Mouse (Mus musculus): Measurements from ENCODE around the gene Myo1d.

The Myo1d gene

GRCm38 (mm10) chr11:80779527-80780344 is at the start of gene Myo1d:
TSS of gene Myo1d (minus strand) at chr11:80780025.
- in situ Hi-C loops (cut with MboI; ENCODE audit: low pct_unique_long_range_greater_than_20kb in 1 of 2, low sequenced_read_pairs in 2 of 2, unreplicated experiment in 1 of 2): no loop called here

- in situ Hi-C loops (cut with MboI; ENCODE audit: low pct_unique_long_range_greater_than_20kb in 1 of 2, low sequenced_read_pairs in 2 of 2, unreplicated experiment in 1 of 2): no loop called here
Observed at GRCm38 (mm10) chr11:80821794-80822193, 42.0 kb upstream of the Myo1d start.

DNA sequence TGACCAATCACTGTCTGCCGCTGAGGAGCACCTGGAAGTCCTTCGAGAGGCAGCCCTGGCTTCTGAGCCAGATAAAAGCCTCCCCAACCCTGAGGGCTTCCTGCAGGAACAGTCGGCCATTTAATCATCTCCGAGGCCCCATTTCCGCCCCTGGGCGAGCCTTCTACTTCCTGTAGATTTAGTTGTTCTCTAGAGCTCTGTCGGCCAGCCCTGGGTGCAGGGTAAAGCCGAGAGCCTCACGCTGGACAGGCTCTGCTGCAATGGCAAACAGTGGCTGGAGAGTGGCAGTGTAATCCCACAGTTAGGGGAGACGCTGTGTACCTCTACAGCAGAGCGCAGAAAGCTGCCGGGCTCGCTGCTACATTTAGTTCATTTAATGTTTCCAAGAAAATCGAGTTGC is 41.5 kb upstream of the Myo1d start:
- in situ Hi-C loops (cut with MboI; ENCODE audit: low pct_unique_long_range_greater_than_20kb in 1 of 2, low sequenced_read_pairs in 2 of 2, unreplicated experiment in 1 of 2): no loop called here

DNA sequence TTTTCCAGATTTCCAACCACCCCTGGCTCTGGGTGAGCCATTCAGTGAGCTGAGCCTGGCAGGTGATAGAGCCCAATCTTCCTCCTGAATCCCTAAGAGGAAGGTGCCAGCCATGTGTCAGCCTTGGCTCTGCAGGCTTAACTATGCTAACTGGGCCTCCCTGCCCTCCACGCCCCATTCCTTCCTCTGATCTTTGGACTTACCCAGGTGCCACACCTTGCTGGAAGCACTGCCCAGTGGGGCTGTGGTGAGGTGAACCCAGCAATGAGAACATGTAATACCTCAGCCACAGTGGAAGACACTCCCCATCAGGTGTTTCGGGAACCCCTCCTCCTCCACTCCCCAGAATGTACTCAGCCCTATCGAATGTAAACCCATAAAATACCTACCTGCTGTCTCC is 40.3 kb upstream of the Myo1d start:
- in situ Hi-C loops (cut with MboI; ENCODE audit: low pct_unique_long_range_greater_than_20kb in 1 of 2, low sequenced_read_pairs in 2 of 2, unreplicated experiment in 1 of 2): no loop called here

DNA sequence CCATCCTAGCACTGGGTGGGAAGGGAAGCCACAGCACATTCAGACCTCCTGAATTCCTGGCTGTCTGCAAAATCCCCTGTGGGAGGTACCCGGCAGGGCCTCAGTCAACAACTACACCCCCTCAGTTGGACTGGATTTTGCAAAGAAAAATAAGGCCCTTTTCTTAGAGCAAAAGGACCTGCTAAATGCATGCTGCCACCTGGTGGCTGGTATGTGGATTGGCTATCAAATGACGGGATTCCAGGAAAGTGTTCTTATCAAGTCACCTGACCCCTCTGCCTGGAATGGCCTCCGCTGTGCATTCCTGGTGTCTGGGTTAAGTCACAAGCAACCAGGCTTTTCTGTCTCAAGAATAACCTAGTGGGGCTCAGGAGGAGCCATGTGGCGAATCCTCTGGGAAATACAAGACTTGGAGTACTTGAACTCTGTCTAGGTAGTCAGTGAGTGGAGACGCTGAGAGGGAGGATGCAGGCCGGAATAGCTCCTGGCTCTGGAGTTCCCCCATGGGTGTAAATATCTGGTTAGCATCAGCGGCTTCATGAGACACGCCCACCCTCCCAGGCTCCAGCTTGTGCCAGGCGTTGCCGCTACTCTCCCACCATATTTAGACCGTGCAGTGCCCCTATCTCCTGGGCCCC is 38.4 kb upstream of the Myo1d start:
- in situ Hi-C loops (cut with MboI; ENCODE audit: low pct_unique_long_range_greater_than_20kb in 1 of 2, low sequenced_read_pairs in 2 of 2, unreplicated experiment in 1 of 2): no loop called here

DNA sequence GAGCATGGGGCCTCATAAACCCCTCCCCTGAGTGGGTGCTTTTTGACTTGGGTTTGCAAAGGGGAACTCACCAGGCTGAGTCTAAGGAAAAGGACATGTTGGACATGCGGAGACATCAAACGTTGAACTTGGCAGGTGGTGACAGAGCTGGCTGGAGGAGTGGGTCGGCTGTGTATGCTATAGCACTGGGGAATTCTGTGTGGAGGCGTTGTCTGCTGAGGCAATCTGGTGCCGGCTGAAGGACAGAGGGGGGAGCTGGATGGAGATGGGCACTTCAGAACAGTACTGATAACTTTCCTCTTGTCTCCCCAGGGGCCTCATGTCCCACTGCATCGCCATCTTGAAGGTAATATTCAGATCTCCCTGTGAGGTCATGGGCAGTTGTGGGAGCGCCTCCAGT is 35.5 kb upstream of the Myo1d start:
- in situ Hi-C loops (cut with MboI; ENCODE audit: low pct_unique_long_range_greater_than_20kb in 1 of 2, low sequenced_read_pairs in 2 of 2, unreplicated experiment in 1 of 2): no loop called here

DNA sequence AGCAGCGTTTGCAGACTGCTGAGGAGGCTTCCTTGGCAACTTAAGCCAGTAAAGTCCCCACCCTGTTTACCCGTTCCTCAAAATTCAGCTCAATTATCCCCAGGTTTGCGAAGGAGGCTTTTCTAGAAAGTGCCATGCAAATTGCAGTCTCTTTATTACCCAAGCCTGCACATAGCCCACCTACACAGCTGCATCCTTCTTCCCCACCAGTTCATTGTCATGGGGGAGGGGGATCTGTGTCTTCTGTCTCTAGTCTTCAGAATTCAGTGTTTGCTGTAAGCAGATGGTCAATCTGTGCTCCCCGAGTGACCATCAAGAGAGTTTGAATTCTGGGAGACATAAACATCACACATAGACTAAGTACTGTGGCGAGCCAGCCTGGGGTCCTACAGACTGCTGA is 31.3 kb upstream of the Myo1d start:
- in situ Hi-C loops (cut with MboI; ENCODE audit: low pct_unique_long_range_greater_than_20kb in 1 of 2, low sequenced_read_pairs in 2 of 2, unreplicated experiment in 1 of 2): no loop called here

GRCm38 (mm10) chr11:80809993-80810821 is 30.4 kb upstream of the Myo1d start, which contains the start of gene Tmem98:
TSS of gene Tmem98 (plus strand) at chr11:80810175.
- in situ Hi-C loops (cut with MboI; ENCODE audit: low pct_unique_long_range_greater_than_20kb in 1 of 2, low sequenced_read_pairs in 2 of 2, unreplicated experiment in 1 of 2): no loop called here

DNA sequence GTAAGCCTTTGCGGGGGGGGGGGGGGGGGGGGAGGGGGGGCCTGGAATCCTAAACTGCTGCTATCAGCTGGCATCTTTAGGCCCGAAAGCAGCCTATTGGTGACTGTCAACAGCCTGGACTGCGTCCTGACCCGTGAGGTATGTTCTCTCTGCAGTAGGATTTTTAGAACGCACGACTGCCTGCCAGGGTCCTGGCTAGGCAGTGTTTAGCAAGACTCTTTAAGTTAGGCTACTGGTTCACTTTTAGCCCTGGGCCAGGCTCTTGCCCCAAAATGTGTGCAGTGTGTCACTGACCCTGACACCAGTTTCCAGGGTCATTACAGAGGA is 29.8 kb upstream of the Myo1d start:
- in situ Hi-C loops (cut with MboI; ENCODE audit: low pct_unique_long_range_greater_than_20kb in 1 of 2, low sequenced_read_pairs in 2 of 2, unreplicated experiment in 1 of 2): no loop called here

- in situ Hi-C loops (cut with MboI; ENCODE audit: low pct_unique_long_range_greater_than_20kb in 1 of 2, low sequenced_read_pairs in 2 of 2, unreplicated experiment in 1 of 2): no loop called here
Observed at GRCm38 (mm10) chr11:80808551-80809070, 28.8 kb upstream of the Myo1d start.

DNA sequence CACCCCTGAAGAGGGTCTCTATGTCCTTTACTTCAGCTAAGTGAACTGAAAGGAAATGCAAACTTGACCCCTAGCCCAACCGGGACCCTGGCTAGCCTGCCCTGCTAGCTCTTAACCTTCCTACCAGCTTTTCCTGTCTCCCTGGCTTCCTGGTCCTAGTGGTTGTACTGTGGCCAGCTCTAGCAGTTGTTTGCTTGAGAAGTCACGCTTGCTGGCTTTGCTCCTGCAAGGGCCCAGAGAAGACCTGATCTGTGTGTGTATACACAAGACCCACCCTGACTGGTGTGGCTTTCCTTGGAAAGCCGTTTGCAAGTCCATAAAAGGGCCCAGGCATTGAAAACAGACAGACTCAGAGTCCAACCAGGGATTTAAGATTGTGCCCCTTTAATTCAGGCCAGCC is 22.9 kb upstream of the Myo1d start:
- in situ Hi-C loops (cut with MboI; ENCODE audit: low pct_unique_long_range_greater_than_20kb in 1 of 2, low sequenced_read_pairs in 2 of 2, unreplicated experiment in 1 of 2): no loop called here

- in situ Hi-C loops (cut with MboI; ENCODE audit: low pct_unique_long_range_greater_than_20kb in 1 of 2, low sequenced_read_pairs in 2 of 2, unreplicated experiment in 1 of 2): no loop called here
Observed at GRCm38 (mm10) chr11:80799979-80800378, 20.2 kb upstream of the Myo1d start.

DNA sequence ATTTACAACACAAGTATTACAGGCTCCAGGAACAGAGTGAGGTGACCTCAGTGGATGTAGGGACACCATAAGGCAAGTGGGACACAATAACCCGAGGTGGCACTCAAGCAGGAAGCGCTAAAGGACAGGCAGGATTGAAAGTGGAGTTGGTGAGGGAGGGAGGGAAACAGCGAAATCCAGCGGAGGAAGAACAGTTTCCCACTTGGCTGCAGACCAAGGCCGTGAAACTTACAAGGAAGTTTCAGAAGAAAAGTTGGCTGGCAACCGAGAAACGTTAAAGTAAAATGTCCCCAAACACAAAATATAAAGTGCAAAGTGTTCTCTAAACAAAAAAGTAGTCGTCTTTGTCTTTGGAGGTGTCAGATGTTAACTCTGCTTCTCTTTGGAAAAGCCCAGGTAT is 15.6 kb upstream of the Myo1d start:
- in situ Hi-C loops (cut with MboI; ENCODE audit: low pct_unique_long_range_greater_than_20kb in 1 of 2, low sequenced_read_pairs in 2 of 2, unreplicated experiment in 1 of 2): no loop called here

GRCm38 (mm10) chr11:80794290-80794689 is 14.5 kb upstream of the Myo1d start:
- in situ Hi-C loops (cut with MboI; ENCODE audit: low pct_unique_long_range_greater_than_20kb in 1 of 2, low sequenced_read_pairs in 2 of 2, unreplicated experiment in 1 of 2): no loop called here

- in situ Hi-C loops (cut with MboI; ENCODE audit: low pct_unique_long_range_greater_than_20kb in 1 of 2, low sequenced_read_pairs in 2 of 2, unreplicated experiment in 1 of 2): no loop called here
Observed at GRCm38 (mm10) chr11:80793386-80793785, 13.6 kb upstream of the Myo1d start.

DNA sequence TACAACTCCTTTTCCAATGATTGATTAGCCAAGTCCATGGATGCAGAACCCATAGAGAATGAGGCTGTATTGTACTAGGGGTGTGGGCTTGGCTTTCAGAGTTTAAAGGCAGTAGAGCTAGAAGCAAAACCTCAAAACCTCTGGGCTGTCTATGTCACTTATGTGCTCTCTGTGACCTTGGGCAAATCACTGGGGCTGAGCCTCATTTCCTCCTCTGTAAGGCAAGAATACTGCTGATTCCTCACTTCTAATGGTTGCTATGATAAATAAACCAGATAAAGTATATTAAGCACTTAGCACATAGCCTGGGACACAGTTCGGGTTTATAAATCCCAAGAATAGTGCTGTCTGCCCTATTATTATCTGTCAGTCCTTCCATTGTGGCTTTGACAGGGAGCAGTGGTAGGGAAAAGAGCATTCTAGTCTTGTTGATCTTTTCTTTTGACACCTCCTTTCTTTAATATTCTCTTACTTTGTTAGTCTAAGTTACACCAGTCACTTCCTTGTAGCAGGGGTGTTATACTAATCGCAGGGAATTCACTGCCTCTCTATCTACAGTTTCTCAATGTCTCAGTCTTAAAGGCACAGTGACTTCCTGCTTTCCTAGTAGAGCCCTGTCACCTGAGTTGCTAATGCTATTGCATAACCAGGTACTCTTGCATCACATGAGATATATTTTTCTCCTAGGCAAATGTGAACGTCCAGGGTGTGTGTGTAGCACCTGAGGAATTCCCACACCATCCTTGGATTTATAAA is 12.0 kb upstream of the Myo1d start:
- in situ Hi-C loops (cut with MboI; ENCODE audit: low pct_unique_long_range_greater_than_20kb in 1 of 2, low sequenced_read_pairs in 2 of 2, unreplicated experiment in 1 of 2): no loop called here

DNA sequence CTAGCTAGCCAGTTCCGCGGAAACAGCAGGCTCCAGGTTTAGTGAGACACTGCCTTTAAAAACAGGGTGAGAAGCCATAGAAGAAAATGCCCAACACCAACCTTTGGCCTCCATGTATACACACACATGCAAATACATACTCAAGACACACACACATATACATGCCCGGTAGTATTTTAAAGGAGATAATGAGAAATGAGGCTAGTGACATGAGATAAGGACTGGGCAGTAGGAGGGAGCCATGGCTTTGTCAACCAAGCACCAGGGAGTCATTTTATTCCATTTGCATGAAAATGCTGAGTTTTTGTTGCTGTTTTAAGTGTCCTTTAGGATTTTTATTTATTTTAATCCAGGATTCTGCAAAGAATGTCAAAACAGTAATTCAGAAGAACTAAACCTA is 10.6 kb upstream of the Myo1d start:
- in situ Hi-C loops (cut with MboI; ENCODE audit: low pct_unique_long_range_greater_than_20kb in 1 of 2, low sequenced_read_pairs in 2 of 2, unreplicated experiment in 1 of 2): no loop called here

DNA sequence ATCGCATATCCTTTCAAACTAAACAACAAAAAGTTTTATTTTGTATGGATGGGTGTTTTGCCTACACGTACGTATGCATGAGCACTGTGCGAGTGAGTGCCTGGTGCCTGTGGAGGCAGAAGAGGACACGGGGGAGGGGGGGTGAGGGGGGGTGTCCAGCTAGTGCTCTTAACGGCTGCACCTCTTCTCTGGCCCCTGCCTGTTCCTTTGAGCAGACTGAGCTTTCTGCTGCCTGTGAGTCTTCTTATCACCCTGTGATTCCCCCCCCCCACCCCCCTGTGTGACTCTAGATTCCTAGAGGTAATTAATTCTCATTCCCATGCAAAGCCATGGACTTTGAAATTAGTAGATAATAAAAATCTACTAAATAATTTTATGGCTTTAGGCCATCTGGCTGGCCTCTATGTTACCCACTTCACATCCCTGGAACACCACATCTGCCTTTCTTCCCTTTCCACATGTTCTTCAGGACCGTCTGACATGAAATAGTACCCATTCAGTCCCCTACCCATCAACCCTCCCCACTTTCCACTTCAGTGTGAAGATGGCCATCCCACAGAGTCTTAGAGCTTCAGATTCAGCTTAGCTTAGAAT is 9.9 kb upstream of the Myo1d start:
- in situ Hi-C loops (cut with MboI; ENCODE audit: low pct_unique_long_range_greater_than_20kb in 1 of 2, low sequenced_read_pairs in 2 of 2, unreplicated experiment in 1 of 2): no loop called here
